Mouse (Mus musculus): ENCODE measurements around the gene Acsf3.

Gene Acsf3

DNA sequence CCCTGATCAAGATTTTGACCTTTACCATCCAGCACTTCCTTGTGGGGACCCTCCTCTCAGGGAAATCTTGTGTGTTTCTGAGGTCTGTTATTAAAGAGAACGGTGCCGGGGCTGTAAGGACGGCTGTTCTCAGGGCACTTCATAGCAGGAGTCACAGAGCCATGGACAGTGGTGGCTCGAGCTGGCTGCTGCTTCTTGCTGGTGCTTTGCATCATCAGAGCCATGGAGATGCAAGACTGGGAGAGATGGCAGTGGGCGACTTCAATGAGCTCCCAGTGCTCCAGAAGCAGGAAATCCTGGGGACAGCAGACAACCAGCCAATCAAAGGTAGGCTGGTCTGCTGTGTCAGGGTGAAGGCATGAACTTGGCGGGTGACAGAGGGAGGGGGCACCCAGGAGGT, 14.2 kb upstream of the Acsf3 start:
- no peak for DNase-seq (ENCODE audit: low read depth, low spot score)

DNA sequence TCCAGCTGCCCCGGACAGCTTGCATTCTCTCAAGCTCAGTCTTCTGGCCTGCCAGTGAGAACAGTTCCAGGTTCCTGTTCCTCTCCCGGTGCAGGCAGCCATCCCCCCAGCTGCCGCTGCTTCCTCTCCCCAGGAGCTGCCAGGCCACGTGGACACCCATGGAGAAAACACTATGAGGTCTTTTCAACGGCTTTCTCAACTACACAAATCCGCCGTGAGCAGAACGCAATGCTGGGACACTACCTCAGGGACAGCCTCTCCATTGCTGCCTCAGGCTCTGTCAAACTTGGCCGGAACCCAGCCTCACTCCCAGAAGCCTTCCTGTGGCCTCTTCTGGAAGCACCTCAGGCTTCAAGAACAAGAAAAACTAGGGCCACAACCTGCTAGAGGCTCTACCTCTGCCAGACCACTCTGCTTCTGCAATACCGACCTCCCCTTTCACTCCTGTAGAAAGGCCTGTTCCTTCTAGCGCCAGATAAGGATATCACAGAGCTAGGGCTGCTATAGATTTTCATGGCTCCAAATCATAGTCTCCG, 12.5 kb upstream of the Acsf3 start:
- no peak for DNase-seq (ENCODE audit: low read depth, low spot score)

DNA sequence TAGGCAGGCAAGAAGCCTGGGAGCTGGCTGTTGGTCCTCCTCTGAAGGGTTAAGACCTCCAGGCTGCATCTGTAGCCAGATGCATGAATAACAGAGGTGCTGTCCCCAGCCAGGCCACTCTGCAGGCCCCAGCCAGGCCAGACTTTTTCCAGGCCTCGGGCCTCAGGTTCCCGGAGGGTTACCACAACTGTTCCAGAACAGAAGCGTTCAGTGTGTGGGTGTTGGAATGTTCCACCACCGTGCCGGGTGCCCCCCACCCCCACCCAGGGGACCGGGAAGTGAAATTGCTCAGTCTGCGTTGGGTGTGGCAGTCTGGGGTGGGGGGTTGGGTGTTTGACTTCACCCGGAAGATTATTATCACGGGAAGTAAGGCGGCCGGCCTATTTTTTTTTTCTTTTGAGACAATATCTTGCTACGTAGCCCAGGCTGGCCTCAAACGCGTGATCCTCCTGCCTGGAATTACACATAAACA, 12.0 kb upstream of the Acsf3 start:
- DNase-seq (ENCODE audit: low read depth, low spot score): no peak

DNA sequence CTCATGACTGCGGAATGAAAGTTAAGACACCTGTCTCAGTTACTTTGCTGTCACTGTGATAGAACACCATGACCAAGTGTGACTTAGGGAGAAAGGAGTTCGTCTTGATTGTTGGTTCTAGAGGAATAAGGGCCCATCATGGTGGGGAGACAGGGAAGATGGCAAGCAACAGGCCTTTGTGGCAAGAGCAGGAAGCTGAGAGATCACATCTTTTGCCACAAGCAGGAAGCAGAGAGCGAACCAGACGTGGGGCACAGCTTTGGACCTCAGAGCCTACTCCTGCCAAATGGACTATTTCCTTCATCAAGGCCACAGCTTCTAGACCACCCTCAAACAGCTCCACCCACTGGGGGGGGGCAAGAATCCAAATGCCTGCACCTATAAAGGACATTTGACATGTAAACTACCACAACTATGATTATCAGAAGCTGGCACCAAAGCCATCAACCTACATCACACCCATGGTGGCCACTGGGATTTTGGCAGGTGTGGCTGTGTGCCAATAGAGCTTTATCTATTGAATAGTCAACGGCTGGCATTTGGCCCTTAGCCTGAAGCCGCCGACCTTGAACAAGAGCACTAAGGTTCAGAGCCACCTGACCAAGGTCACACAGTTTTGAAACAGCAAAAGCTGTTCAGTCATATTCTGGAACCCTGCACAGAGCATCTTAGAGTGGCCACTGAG, 10.4 kb upstream of the Acsf3 start:
- no peak for DNase-seq (ENCODE audit: low read depth, low spot score)

DNA sequence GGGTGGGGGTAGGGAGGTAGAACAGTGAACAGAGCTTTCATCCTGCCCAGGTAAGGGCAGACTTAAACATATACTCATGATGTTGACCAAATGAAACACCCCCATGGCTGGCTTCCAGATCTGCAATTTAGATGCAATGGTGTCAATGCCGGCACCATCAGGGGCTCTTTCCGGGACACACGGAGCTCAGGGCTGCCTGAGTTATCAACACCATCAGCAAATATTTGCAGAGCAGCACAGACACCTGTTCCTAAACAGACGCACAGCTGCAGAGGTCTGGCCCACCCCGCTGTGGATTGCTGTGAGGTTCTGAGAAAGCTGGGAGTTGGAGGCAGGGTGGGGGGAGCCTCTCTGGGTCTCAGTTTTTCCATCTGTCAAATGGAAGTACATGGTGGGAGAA, 9.1 kb upstream of the Acsf3 start:
- DNase-seq (ENCODE audit: low read depth, low spot score): no peak

DNA sequence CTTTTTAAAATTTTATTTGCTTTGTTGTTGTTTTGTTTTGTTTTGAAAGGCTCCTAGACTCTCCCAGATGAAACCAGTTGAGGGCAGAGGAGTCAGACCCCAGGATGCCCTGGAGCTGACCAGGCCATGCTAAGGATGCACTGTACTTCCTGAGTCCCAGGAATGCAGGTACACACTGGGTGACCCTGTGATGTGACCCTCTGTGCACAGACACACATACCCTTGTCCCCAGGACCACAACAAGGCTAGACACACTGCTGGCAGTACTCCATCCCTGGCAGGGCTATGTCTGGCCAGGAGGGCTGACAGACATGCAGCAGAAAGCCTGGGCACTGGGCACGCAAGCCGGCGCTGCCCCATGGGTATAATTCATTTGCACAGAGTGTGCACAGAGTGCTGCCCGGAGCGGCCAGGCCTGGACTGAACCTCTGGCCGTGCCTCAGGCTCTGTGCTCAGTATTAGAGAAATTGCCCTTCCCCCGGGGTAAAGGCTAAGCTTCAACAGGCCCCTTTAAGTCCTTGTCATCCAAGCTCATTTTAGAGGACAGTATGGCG, 8.6 kb upstream of the Acsf3 start:
- no peak for DNase-seq (ENCODE audit: low read depth, low spot score)

DNA sequence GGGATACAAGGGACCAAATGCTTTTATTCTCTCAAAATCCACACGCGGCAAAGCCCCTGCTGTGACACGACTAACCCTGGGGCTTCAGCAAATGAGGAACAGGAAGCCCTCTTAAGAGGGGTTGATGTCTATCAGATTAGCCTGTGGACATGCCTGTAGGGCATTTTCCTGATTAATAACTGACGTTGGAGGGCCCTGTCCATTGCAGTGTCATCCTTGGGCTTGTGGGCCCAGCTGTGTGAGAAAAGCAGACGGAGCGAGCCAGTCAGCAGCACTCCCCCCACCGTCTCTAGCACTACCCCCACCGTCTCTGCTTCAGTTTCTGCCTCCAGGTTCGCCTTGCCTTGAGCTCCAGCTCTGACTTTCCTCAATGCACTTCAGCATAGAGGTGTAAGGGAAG, 8.1 kb upstream of the Acsf3 start:
- DNase-seq (ENCODE audit: low read depth, low spot score): no peak

DNA sequence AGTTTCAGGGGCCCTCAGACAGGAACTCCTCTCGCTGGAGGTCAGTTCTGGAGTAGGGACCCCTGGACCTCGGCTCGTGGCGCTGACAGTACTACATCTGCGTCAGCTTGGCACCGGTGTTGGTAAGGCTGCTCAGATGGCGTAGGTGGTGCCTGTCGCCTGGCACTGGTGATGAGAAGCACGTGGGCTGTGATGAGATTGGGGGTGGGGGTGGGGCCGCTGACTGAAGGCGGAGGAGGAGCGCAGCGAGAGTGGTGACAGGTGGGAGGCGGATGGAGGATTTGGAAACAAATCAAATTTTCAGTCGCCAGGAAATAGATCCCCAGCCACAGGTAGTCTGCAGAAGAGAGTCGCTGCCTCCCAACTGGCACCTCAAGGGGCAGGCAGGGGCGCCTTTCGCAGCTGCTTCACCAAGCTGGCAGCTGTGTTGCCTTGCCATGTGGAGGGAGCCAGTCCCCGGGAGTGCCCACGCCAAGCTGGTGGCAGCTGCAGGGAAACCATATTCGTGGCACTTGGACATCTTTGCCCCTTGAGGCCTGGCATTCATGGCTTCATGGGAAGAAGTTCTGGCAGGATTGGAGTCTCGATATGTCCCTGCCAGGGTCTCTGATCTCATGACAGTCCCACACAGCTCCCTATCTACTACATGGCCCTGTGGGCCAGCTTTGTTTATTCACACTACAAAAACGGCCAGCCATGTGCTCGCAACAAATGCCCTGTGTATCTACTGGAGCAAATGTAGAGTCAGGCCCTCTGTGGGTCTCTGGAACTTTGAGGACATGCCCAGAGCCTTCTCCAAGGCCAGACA, 5.8 kb upstream of the Acsf3 start:
- DNase-seq (ENCODE audit: low read depth, low spot score): no peak

DNA sequence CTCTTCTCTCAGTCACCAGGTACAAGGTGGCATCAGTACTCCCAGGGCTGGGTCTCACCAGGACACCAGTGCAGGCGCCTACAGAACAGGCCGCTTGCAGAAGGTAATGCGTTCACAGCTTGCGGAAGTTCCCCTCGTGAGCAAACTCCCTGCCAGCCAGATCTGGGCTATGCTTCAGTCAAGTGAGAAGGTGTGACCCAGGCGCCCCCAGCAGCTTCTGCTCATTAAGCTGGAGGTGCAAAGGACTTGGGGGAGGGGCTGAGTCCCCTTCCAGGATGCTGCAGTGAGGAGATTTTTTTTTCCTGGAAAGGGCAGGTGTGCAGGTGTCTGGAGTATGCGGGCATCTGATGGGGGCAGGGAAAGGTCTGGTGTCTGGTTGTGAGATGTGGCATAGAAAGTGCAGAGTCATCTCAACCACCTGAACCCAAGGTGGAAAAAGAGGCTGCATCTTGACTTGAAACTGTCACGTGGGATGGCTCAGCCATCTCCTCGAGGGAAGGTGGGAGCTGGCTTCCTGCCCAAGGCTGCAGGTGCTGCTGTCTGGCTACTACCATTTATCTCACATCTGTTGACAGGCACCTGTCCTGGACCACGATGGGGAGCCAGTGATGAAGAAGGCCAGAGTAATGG, 2.7 kb upstream of the Acsf3 start:
- DNase-seq (ENCODE audit: low read depth, low spot score): no peak

DNA sequence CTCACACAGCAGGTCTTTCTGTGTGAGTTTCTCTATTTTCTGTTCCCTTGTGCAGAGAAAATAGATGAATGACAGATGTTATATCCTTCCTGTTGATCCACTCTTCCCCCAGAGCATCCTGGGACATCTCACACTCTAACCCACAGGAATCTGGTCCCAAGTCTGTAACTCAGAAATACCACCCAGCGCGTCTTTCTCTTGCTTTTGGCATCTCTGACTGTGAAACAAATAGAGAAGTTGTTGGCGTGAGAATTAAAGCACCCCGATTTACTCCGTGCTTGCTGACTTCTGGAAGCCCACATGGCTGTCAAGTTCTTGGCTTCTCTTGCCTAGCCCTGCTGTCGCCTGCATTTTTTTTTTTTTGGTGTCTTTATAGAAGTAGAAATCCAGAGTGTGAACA, 2.4 kb downstream of the Acsf3 start:
- no peak for DNase-seq (ENCODE audit: low read depth, low spot score)

DNA sequence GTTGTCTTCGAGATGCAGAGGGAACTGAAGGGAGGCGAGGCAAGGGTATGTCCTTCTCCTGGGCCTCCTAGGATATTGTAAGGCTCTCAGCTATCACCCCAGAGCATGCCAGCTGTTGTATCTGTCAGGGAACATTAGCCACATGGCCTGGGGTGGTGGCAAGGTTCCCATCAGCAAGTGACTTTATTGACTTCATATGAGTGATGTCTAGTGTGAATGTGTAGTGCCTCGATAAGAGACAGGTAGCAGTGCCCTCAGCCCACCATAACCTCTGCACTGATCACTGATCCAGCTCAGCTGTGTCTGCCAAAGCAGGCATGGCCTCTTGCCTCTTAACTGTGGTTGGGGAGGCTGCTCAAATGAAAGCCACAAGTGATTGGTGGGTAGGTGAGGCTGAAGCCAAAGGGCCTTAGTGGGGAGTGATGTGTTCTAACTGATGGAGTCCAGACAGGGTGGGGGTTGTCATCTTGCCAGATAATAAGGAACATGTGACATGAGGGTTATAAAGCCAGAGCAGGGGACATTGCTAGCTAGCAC, 3.5 kb downstream of the Acsf3 start:
- DNase-seq (ENCODE audit: low read depth, low spot score): no peak

DNA sequence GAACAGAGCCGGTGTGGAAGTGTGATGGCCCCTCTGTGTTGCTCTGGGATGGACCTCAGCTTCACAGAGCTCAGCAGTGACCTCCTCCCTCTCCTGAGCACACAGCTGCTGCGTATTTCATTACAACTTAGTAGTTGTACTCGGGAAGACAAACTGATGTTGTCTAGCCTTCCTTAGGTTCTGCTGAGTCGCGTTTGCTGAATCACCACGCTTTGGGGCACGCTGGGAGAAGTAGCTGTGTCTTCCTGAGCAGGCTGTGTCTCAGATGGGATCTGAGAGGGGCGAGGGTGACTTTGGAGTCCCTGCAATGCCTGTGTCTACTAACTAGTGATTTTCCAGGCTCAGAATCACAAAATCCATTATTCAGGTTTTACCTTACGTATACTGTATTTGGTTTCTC, 4.0 kb downstream of the Acsf3 start:
- DNase-seq (ENCODE audit: low read depth, low spot score): no peak

DNA sequence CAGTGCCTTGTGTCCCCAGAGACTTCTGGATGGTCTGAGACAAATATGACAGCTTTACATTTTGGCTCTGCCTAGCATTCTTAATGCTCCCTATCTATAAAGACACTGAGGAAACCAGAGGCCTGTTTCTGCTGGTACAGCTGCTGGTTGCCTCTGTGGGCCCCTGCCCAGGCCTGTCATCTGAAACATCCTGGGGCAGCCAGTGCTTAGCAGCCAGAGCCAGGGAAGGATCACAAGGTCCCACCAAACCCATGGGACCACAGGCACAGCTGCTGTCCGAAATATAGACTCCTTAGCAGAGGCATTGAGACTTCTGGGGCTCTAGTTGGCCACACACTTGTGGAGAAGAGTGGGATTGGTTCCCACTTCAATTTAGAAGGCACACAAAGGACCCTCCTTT, 9.5 kb downstream of the Acsf3 start:
- DNase-seq (ENCODE audit: low read depth, low spot score): no peak

DNA sequence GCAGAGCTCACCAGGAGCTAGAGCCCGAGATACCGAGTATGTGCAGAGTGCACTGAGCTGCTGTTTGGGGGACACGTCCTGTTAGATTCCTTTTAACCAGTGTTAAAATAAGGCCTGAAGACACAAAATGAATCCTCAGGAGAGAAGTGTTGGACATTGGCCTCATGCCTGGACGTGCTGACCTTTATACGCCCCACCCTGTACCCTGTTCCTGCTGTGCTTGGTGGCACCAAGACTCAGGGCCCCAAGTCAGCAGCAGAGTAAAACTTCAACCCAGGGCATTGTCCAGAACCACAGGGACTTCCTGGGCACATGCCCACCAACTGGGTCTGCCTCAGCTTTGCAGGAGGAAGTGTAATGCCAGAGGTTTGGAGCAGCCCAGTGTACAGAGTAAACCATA, 14.5 kb downstream of the Acsf3 start:
- DNase-seq (ENCODE audit: low read depth, low spot score): no peak

DNA sequence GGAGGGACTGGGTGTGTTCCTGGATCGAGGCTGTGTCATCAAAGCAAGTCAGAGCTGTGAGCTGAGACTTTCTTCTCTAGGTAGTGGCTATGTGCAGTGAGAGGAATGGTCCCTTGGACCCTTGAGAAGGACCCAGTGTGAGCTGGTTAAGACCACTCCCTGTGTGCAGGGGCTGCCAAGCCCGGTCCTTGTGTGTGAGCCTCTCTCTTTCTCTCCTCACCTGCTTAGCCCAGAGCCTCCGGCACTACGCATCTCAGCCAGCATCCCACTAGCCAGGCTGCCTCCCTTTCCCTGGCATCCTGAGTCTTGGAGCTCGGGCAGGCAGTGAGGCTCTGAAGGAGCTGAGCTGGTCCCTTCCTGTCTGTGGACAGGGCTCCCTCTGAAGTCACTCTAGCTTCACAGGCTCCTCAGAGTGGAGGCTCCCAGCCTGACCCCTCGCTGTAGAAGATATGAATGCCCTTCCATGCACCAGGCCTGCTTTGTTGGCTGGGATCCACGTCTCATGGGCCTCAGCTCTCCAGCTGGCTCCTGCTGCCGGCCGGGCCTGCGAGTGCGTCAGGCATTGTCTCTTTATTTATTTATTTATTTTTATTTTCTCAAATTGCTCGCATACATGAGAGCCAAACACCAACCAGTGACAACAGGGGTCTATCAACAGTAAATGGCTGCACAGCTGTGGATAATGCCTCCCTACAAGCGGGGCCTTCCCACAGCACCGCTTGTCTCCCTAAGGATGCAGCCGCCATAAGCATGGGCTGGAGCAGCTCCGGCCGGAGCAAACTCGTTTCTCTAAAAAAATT, 18.3 kb downstream of the Acsf3 start:
- no peak for DNase-seq (ENCODE audit: low read depth, low spot score)

DNA sequence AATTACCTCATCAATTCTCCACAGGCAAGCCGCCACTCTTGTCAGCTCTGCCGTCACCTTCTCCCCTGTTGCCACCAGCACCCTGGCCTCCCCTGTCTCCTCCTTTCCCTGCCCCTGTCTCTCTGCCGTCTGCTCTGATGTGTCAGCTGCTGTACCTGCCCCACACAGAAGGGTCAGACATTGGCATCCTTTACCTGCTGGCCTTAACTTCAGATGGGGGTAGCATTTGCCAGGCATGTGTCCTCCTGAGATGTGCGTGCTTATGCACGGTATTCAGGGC, 18.8 kb downstream of the Acsf3 start:
- no peak for DNase-seq (ENCODE audit: low read depth, low spot score)

DNA sequence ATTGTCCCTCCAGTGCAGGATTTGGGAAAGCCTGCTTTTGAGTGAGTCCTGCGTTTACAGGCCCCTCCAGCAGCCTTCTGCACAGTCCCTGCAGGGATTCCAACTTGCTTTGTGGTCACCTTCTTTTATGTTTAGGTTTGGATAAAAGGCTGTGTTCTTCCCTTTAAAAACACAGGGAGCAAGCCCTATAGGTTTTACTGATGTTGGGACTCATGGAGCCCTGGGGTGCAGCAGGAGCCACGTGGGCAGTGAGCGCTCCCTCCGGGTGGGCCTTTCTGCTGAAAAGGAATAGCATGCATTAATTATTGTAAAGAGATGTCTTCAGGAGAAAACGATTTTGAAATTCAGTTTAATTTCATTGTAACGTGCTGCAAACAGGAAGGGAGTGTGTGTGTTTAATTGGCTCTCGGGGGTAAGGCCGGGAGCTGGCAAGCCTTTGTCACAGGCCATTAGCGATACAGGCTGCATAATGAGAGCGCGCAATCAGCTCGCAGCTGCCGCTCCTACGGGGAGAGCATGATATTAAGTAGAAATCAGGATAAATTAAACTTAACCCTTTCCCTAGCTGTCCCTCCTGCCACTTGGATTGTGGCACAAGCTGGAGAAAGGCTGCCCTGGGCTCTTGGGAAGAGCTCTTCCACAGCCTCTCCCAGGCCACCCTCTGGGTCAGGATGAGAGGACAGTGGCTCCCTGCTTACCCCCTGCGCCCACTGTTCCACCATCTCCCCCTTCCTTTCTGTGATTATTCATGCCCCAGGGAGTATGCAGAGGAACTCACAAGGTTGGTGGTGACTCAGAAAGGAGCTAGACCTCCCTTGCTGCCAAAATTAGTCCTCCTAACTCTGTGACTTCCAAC, 28.8 kb downstream of the Acsf3 start:
- no peak for DNase-seq (ENCODE audit: low read depth, low spot score)

DNA sequence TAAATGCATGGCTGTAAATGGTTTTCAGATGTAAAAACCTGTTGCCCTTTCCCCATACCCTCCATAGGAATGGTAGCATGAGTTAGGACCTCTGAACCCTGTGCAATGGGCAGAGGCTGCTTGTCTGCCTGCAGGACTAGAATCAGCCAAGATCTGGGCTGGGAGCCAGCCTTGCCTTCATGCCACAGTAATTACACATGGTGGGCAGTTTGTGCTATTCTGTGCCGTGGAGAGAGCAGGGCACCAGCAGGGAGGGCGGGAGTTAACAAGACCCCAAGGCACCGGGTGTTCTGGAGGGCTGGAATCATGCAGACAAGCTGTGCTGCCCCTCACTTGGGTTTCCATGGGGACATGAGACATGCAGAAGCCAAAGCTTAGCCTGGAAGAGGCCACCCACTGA, 30.1 kb downstream of the Acsf3 start:
- DNase-seq (ENCODE audit: low read depth, low spot score): no peak

DNA sequence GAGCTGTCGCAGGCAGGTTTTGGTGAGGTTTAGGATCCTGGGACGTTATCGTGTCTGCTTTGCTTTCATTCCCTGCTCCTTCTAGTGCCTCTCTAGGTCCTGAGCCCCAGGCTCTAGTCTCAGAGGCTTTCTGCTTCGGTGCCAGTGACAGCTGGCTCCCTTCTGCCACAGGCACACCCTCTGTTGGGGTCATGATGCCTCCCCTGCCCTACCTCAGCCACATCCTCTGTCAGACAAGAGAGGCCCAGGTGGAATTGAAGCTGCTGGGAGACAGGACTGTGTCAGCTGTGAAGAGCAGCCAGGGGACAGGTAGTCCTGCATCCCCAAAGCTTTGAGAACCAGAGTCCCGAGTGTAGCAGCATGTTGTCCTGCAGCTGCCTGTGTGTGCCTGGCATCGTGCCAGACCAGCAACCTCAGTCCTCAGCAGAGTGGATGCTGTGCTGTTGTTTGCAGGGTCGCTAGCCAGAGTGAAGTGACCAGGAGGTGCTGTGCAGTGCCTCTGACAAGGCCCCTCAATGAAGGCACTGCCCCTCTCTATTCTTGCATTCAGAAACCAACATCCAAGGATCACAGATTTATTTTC, 31.8 kb downstream of the Acsf3 start:
- DNase-seq (ENCODE audit: low read depth, low spot score): no peak

DNA sequence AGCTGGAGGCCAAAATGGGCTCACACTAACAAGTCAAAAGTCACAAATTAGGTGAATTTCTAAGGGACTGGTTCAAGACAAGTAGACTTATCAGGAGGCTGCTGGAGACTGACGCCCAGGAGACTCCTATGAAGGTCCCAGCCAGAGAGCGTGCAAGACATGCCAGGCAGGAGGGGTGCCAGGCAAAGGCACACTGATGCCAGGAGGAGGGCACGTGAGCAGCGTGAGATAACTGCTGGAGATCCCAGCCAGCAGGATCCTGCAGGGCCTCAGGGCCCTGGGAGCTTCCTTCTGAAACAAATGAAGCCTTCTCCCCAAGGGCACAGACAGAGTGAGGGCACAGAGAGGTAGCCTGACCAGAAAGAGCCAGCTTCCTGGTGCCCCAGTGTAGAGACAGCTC, 32.6 kb downstream of the Acsf3 start:
- no peak for DNase-seq (ENCODE audit: low read depth, low spot score)

All from forelimb bud, embryonic 11.5 days (tissue).